Mouse (Mus musculus) retina, postnatal 7 days (tissue): ENCODE data around the gene Slc9a3r2.

ENCODE experiments used
- DNase-seq: peaks from one replicate; pipeline ENCODE4 v3.0.0-alpha.2; 2012; ENCODE audit warnings: low read depth, low spot score

The Slc9a3r2 gene

GRCm38 (mm10) chr17:24593992-24594890, 55.9 kb downstream of the Slc9a3r2 start:
- no peak for DNase-seq

GRCm38 (mm10) chr17:24593248-24593647, 56.9 kb downstream of the Slc9a3r2 start:
- no peak for DNase-seq

GRCm38 (mm10) chr17:24591695-24592094, 58.4 kb downstream of the Slc9a3r2 start:
- DNase-seq: no peak

- no peak for DNase-seq
Observed at GRCm38 (mm10) chr17:24590943-24591342, 59.2 kb downstream of the Slc9a3r2 start.
